Mouse (Mus musculus) fibroblast of lung, adult 2 months (primary cell): Measurements from ENCODE around the gene Polr2e.

Source experiments
- DNase-seq: peaks from one replicate; pipeline ENCODE4 v3.0.0-alpha.2; 2011; ENCODE audit warnings: low read depth

The Polr2e gene

DNA sequence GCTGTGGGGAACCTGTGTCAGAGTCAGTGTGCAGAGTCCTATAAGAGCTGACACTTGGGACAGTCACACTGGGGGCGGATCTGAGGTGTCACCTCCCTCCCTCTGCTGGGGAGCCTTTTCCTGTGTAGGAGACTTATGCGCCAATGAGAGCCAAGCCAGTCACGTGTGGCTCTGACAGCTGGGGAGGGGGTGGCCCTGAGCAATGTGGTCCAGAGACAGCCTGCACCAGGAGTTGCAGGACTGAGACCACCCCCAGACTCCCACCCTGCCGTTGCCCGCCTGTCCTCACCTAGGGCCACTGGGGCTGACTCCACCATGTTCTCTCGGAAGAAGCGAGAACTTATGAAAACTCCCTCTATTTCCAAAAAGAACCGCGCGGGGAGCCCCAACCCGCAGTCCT is 23.1 kb downstream of the Polr2e start, which contains the start of gene Arhgap45:
Arhgap45 (plus strand) TSS at position 143 of the 400 bp plus-strand sequence.
- no peak for DNase-seq

DNA sequence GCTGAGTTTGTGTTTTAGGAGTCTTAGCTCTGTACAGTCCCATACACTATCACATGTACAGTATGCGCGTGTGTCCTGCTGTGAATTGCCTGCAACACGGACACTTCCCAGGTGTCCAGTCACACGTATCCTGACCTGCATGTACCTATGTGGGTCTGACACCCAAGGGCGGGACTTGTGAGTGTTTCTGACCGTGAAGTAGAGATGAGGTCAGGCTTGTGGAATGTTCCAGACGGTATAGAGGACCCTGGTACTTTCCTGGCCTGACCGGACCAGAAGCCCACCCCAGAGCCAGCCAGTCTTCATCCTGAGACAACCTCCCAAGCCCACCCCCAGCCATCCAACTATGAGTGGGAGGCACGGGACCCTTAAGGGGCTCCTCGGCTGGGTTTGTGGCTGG is 24.0 kb downstream of the Polr2e start:
- no peak for DNase-seq

DNA sequence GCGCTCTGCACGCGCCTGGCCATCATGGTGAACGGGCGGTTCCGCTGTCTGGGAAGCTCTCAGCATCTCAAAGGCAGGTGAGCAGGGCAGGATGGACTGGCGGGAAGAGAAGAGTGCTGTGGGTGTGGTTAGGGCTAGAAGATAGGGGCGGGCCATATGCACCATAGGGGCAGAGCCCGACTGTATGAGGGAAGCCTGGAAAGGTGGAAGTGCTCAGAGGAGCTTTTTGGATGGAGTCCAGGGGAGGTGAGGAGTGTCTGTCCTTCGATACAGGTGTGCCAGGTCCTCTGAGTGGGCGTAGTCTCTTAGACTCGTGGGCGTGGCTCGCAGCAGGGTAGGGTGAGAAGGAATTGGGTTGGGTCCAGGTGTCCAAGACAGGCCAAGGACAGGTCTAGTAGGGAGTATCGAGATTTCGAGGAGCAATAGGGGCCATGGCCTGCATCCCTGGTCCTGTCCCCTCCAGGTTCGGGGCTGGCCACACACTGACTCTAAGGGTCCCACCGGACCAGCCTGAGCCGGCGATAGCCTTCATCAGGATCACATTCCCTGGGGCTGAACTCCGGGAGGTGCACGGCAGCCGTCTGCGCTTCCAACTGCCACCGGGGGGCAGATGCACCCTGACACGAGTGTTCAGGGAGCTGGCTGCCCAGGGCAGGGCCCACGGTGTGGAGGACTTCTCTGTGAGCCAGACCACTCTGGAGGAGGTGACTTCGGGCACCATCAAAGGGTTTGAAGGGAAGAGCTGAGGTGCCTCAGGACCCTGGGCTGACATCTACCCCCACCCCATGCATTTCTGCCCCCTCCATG is 24.9 kb downstream of the Polr2e start:
- DNase-seq, result no peak

DNA sequence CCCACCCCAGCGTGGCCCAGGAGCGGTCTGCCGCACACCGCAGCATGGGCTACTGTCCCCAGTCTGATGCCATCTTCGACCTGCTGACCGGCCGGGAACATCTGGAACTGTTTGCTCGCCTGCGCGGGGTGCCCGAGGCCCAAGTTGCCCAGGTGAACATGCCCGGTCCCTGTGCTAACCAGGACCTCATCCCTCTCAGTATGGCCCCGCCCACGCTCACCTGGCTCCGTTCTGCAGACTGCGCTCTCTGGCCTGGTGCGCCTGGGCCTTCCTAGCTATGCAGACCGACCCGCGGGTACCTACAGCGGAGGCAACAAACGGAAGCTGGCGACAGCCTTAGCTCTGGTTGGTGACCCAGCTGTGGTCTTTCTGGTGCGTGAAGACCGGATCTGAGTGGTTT is 26.0 kb downstream of the Polr2e start:
- DNase-seq, result no peak

DNA sequence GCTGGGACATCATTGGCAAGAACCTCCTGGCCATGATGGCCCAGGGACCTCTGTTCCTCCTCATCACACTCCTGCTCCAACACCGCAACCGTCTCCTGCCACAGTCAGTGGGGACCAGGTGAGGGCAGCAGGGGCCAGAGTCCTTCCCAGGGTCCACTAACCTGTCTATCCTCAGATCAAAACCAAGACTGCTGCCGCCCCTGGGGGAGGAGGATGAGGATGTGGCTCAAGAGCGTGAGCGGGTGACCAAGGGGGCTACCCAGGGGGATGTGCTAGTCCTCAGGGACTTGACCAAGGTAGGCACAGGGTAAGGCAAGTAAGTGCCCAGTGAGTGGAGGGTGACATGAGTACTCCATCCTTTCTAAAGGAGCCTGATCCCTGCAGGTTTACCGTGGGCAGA is 27.9 kb downstream of the Polr2e start:
- no peak for DNase-seq

DNA sequence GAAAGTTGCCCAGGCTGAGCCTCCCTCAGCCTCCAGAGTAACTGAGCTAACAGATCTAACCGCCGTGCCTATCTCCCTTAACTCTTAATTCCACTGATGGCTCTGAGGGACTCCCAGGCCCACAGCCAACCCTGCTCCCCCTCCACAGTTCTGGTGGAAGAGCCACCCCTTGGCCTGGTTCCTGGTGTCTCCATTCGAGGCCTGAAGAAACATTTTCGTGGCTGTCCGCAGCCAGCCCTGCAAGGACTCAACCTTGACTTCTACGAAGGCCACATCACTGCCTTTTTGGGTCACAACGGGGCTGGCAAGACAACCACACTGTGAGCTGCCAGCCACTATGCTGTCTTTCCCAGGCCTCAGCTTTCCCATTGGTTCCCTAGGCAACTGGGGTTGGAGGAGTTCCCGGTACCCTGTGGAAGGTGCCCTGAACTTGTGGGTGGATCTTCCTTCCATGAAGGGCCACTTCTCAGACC is 35.3 kb downstream of the Polr2e start:
- DNase-seq, result no peak

DNA sequence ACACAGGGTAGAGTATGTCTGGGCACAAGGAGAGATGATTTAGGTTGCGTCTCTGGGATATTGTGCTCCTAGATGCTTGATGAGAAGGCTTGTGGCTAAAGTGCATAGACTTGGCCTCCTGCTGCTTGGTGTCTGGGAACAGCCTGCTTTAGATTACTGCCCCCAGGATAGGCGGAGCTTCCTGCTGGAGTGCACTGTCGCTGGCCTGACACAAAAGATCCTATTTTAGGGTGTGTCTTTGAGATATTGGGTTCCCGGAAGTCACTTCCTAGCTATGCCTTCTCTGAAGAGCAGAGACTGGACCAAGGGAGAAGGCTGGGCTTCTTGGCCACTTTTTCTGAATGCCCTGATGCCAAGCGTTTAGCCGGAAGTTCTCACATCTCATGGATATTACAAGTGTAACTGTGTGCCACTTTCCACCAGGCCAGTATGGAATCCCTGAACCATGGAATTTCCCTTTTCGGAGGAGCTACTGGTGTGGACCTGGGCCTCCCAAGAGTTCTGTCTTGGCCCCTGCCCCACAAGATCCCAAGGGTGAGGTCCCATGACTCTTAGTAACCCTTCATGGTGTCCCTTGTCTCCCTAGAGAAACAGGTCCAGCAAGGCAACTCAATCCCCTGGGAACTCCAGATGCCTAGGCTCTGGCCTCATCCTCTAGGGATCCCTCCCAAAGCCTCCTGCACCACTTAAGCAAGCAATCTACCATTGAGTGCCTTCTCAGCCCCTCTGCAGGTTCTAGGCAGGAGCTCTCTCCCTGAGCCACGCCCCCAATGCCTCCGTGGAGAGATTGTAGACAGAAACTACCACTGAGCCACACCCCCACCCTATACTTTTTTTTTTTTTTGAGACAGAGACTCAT is 36.0 kb downstream of the Polr2e start:
- DNase-seq, result no peak

DNA sequence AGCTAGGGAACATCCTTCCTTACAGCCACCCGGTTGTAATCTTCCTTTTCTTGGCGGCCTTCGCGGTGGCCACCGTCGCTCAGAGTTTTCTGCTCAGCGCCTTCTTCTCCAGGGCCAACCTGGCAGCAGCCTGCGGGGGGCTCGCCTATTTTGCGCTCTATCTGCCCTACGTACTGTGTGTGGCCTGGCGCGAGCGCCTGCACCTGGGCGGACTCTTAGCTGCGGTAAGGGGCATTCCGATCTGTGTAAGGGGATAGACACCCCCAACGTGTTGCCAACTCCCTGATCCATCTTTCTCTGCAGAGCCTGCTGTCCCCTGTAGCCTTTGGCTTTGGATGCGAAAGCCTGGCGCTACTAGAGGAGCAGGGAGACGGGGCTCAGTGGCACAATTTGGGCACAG is 36.8 kb downstream of the Polr2e start:
- DNase-seq, result no peak

DNA sequence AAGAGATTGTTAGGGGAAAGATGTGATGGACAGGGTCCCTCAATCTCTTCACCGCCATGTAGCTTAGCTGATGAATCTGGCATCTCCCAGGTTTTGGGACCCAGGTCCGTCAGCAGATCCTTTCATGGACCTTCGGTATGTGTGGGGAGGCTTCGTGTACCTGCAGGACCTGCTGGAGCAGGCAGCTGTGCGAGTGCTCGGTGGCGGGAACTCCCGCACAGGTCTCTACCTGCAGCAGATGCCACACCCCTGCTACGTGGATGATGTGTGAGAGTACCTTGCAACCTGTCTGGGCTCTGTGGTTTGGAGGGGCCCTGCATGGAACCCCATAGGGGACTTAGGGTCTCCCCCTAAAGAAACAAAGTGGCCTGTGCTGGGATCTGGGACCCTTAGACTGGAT is 37.6 kb downstream of the Polr2e start:
- no peak for DNase-seq

DNA sequence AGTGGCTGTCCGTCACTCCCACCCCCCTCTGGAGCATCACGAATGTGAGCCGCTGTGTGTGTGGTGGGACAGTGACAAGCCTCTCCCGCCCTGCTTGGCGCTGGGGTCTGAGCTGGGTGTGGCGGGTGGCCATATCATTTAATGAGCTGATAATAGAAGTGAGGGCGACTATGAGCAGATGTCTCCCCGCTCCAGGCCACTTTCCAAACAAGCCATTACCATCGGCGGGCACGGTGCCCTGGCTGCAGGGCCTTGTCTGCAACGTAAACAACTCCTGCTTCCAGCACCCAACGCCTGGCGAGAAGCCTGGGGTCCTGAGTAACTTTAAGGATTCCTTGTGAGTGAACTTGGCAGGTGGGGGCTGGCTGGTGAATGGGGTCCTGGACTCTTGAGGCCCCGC is 41.8 kb downstream of the Polr2e start:
- no peak for DNase-seq

DNA sequence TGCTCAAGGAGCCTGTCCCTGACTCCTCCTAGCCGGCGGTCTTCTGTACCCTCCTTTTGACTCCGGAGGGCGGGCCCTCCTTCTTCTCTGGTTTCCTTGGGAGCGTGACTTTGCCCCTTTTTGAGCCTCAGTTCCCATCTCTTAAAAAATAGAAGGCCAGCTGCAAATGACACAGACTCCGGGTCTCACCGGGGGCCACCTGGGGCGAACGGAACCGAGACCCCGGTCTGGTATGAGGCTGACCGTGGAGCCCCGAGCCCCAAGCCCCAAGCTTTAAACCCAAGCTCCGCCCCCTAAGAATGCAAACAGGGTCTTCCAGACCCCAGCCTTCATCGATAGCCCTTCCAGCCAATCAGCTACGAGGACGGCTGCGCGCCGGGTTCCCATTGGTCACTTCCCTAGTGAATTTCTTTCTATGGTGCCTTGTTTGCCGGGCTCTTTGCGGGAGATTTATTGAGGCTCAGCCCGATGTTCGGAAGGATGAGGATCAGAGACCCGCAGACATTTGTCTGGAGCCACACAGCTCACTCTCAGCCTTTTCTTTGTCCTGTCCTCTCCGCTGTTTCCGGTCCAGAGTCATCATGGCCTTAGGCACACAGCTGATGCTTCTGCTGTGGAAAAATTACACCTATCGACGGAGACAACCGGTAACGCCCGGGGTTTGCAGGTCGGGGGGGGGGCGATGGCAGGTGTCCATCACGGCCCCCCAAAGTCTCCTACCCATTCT is 42.4 kb downstream of the Polr2e start:
- no peak for DNase-seq

DNA sequence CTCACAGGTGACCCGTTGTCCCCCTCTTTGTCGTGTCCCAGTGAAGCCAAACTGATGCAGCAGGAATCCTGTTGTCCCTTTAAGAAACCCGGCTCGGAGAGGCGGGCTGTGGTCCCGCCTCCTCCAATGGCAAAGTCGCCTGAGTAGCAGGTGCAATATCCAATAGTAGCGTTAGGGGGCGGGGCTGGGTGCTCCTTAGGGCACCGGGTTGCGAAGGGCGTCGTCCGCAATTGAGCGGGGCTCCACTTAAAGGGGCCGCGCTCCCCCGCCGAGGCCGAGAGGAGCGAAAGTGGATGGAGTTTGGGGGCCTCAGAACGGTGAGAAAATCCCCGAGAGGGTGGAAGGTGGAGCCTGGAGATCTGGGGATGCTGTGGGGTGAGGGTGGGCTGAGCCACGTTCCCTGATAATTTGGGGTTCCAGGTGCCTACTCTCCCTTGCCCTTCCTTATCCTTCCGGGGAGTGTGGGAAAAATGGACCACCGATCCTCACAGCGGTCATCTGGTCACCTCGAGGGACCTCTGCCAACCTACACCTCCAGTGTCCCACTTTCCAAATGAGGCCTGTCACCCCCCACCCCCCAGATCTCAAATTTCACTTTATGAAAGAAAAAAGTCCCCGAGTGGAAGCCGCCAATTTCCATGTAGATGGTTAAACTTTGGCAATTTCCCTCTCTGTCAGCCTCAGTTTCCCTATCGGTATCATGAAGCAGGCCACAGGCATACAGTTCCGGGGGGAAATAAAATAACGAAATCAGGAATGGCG is 43.1 kb downstream of the Polr2e start, which contains the start of gene Abca7:
Abca7 (plus strand) TSS at position 223 of the 762 bp plus-strand sequence.
- peak; percentile 81 for DNase-seq

DNA sequence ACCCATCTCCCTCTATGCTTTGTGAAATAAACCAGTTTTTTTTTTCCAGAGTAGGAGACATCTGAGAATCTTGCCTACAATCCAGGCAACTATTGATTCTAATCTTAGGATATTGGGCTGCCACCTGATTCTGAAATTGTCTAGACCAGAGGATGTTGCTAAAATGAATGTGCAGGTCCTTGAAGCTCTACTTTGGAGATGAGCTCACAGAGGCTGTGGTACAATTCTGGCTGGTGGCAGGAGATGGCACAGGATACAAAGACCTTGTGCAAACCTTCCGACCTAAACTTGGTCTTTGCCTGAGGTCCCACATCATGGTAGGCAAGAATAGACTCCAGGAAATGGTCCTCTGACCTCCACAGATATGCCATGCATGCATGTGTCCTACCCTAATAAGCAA is 44.0 kb downstream of the Polr2e start:
- DNase-seq, result no peak

DNA sequence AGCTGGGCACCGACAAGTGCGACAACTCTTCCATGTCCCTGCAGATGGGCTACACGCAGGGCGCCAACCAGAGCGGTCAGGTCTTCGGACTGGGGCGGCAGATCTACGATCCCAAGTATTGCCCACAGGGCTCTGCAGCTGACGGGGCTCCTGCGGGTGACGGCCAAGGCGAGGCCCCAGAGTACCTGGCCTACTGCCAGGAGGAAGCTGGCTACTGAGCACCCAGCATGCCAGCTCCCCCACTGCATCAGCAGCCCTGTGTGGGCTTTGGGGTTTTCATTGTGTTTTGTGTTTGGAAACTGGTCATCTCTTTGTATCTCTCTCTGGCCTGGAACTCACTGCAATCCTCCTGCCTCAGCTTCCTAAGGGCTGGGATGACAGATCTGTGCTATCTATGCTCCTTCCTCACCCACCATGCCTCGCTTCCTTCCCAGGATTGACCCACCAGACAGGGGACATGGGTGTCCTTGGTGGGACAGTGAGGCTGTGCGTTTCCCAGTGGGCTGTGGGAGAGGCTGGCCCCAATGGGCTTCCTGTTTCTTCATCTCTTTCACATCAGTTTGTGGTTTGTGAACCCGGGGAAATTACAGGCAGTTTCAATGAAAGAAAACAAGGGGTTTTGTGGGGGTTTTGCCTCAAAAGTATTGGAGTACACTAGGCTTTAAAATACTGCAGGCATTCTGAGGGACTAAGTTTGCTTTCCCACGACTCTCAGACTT is 45.0 kb downstream of the Polr2e start:
- DNase-seq, result no peak

DNA sequence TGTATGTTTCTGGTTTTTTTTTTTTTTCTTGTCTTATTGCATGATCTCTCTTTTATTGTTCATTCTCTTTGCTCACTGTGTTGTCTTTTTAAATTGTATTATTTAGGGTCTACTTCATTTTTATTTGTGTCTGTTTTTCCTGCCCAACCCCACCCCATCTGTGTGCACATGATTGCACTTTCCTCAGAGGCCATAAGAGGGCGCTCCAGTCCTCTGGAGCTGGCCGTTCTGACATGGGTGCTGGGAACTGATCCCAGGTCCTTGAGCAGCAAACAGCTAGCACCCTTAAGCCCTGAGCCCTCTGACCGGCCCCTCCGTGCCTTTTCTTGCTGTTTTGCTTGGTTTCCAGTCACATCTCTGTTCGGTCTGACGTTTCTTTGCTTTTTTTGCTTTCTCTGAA is 48.0 kb downstream of the Polr2e start:
- DNase-seq, result no peak

DNA sequence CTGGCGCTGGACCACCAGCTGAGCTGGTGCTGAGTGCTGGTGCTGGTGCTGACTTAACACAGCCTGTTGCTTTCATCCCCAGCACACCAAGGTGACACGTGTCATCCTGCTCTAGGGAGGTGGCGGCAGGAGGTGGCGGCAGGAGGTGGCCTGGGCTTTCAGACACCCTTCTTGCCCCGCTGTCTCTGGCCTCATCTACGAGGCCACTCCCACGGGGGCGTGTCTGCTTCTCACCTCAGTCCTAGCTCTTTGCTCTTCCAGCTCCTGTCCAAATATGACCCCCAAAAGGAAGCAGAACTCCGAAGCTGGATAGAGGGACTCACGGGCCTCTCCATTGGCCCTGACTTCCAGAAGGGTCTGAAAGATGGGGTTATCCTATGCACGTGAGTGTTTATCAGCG is 48.5 kb downstream of the Polr2e start:
- DNase-seq, result no peak

DNA sequence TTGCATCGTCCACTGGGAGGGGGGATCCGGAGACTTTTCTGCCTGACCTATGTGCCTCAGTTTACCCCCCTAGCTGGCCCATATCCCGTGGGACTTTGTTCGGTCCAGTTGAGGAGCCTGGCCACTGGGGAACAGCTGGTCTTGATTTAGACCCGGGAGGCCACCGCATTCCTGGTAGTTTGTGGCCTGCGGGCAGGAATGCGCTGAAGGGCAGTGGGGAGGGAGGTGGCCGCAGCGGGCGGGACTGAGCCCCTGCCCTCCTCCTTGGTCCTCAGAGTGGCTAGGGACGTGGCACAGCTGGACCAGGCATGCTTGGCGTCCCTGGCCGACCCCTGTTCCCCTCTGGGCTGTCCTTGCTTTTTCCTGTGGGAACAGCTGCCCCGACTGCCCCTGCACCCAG is 49.7 kb downstream of the Polr2e start:
- DNase-seq, result no peak

DNA sequence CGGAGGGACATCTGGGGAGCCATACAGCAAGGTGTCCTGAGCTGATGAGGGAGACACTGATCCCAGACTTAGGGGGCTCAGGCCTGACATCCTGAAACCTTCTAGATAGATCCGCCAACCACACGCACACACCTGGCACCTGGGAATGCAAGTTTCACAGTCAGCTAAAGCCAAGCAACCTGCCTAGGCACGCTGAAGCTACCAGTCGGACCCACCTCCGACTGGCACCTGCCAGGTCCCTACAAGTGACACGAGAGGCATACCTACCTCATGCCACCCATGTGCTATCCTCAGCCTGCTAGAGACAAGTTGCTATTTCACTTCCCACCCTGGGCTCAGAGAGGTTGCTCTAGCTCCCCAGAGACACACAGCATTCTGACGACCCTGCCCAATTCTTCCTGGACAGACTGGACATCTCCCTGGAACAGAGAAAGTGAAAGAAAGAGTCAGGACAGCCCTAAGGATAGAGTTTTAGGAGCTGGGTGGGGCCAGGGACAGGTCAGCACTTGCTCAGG is 50.3 kb downstream of the Polr2e start:
- no peak for DNase-seq

DNA sequence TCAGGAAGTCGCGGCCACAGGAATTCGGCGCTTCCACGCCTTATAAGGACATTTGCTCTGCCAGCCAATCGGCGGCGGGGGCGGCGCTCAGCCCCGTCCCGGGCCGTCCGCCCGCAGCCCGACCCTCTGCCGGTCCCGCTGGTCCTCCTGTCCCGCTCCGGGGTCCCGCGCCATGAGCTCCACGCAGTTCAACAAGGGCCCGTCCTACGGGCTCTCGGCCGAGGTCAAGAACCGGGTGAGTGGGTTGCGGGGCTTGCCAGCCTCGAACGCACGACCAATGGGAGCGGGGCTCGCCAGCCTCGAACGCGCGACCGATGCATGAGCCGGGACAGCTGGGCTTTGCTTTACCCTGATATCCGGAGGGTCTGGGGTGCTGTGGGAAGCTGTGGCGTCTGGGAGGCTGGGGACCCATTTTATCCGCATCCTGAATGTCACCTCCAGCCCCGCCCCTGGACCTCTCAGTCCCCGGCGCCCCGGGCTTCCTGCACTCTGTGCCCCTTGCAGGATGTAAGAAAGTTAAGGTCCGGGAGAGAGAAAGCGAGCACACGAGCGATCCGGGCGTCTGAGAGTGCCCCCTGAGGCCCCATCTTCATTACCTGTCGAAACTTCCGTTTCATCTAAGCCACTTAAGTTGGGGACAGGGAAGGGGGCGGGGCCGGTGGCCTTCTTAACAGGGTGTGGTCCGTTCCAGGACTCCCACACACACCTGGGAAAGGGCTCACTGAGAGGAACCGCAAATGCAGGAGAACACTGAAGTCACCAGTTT is 50.9 kb downstream of the Polr2e start, which contains the start of gene Cnn2:
Cnn2 (plus strand) TSS at position 79 of the 766 bp plus-strand sequence.
- no peak for DNase-seq
